Mouse (Mus musculus) small intestine, adult 2 months (tissue): ENCODE results near the gene Sipa1l3.

Source experiments
- CTCF ChIP-seq: fragments of 200-500 bp; IDR thresholded peaks from 2 replicates; pipeline ENCODE4 v1.5.1; 2012; ENCODE audit warnings: low read depth, mild to moderate bottlenecking, control low read depth, inconsistent platforms, low read length, moderate library complexity, mixed read lengths; ENCODE audit not compliant: insufficient replicate concordance, insufficient read length; ENCODE audit errors: extremely low read depth
- POLR2A ChIP-seq: fragments of 200-500 bp; IDR thresholded peaks from 2 replicates; pipeline ENCODE4 v1.6.1; 2012; ENCODE audit warnings: low read depth, mild to moderate bottlenecking, control low read depth, inconsistent platforms, low read length, moderate library complexity

GRCm38 (mm10) chr7:29337766-29338165, 180.7 kb downstream of the Sipa1l3 start:
- no peak for TF ChIP-seq POLR2A
- no peak for TF ChIP-seq CTCF
